Mouse (Mus musculus): ENCODE measurements around the gene Cdhr4. TPM values are rescaled to one million over a fixed set of nuclear protein-coding genes. Genes with fewer than 3 reads are reported as not detected.

Cdhr4 gene
- polyA plus RNA-seq, 1 experiment: 4.0 TPM

GRCm38 (mm10) chr9:108027867-108028266 is 35.6 kb downstream of the Cdhr4 start:
- no peaks in the 10 kb centered on the region for H3K4me1 ChIP-seq (ENCODE audit: control insufficient read depth, insufficient read depth, low read length)
- no peak overlapping the region for H3K27ac ChIP-seq (ENCODE audit: insufficient read depth, low read length)
- H3K4me3 ChIP-seq (ENCODE audit: insufficient read depth, low read length): no peak overlapping the region
- TF ChIP-seq CTCF (IDR thresholded peaks at IDR 0.05; ENCODE audit: borderline replicate concordance, insufficient read depth, low read length) (no peak), POLR2A (IDR thresholded peaks at IDR 0.05; ENCODE audit: low read depth, low read length) (no peak)

GRCm38 (mm10) chr9:108032126-108032525 is 39.8 kb downstream of the Cdhr4 start:
- Histone ChIP-seq H3K4me3 (ENCODE audit: insufficient read depth, low read length) (no peak overlapping the region), H3K4me1 (ENCODE audit: control insufficient read depth, insufficient read depth, low read length) (no peaks in the 10 kb centered on the region), H3K27ac (ENCODE audit: insufficient read depth, low read length) (no peak overlapping the region)
- TF ChIP-seq CTCF (IDR thresholded peaks at IDR 0.05; ENCODE audit: borderline replicate concordance, insufficient read depth, low read length): no peak

GRCm38 (mm10) chr9:108035331-108036156 is 43.2 kb downstream of the Cdhr4 start:
- TF ChIP-seq CTCF (IDR thresholded peaks at IDR 0.05; ENCODE audit: borderline replicate concordance, insufficient read depth, low read length): no peak
- no peak for TF ChIP-seq POLR2A (IDR thresholded peaks at IDR 0.05; ENCODE audit: low read depth, low read length)
- Histone ChIP-seq H3K4me1 (ENCODE audit: control insufficient read depth, insufficient read depth, low read length) (no peaks in the 10 kb centered on the region), H3K4me3 (ENCODE audit: insufficient read depth, low read length) (no peak overlapping the region), H3K27ac (ENCODE audit: insufficient read depth, low read length) (no peak overlapping the region)

- no peak for TF ChIP-seq CTCF (IDR thresholded peaks at IDR 0.05; ENCODE audit: borderline replicate concordance, insufficient read depth, low read length)
- TF ChIP-seq POLR2A (IDR thresholded peaks at IDR 0.05; ENCODE audit: low read depth, low read length): no peak
- Histone ChIP-seq H3K4me3 (ENCODE audit: insufficient read depth, low read length) (no peak overlapping the region), H3K27ac (ENCODE audit: insufficient read depth, low read length) (no peak overlapping the region), H3K4me1 (ENCODE audit: control insufficient read depth, insufficient read depth, low read length) (0 out of 2 replicates have a peak, but pooled peaks cover 4% of the 10 kb centered on the region)
Measured at GRCm38 (mm10) chr9:108044751-108045492, 52.6 kb downstream of the Cdhr4 start.

- H3K4me3 ChIP-seq (ENCODE audit: insufficient read depth, low read length): no peak overlapping the region
- H3K4me1 ChIP-seq (ENCODE audit: control insufficient read depth, insufficient read depth, low read length): 0 out of 2 replicates have a peak, but pooled peaks cover 4% of the 10 kb centered on the region
- no peak overlapping the region for H3K27ac ChIP-seq (ENCODE audit: insufficient read depth, low read length)
- TF ChIP-seq POLR2A (IDR thresholded peaks at IDR 0.05; ENCODE audit: low read depth, low read length) (no peak), CTCF (IDR thresholded peaks at IDR 0.05; ENCODE audit: borderline replicate concordance, insufficient read depth, low read length) (no peak)
Measured at GRCm38 (mm10) chr9:108046582-108046981, 54.3 kb downstream of the Cdhr4 start.

- Histone ChIP-seq H3K4me3 (ENCODE audit: insufficient read depth, low read length) (peak overlapping the region; percentile 30), H3K27ac (ENCODE audit: insufficient read depth, low read length) (peak overlapping the region; percentile 51), H3K4me1 (ENCODE audit: control insufficient read depth, insufficient read depth, low read length) (0 out of 2 replicates have a peak, but pooled peaks cover 4% of the 10 kb centered on the region)
- TF ChIP-seq POLR2A (IDR thresholded peaks at IDR 0.05; ENCODE audit: low read depth, low read length) (no peak), CTCF (IDR thresholded peaks at IDR 0.05; ENCODE audit: borderline replicate concordance, insufficient read depth, low read length) (no peak)
Measured at GRCm38 (mm10) chr9:108047601-108048565, 55.6 kb downstream of the Cdhr4 start.

GRCm38 (mm10) chr9:108048566-108048955 is 56.3 kb downstream of the Cdhr4 start:
- Histone ChIP-seq H3K4me3 (ENCODE audit: insufficient read depth, low read length) (peak overlapping the region; percentile 30), H3K4me1 (ENCODE audit: control insufficient read depth, insufficient read depth, low read length) (0 out of 2 replicates have a peak, but pooled peaks cover 4% of the 10 kb centered on the region), H3K27ac (ENCODE audit: insufficient read depth, low read length) (peak overlapping the region; percentile 51)
- no peak for TF ChIP-seq CTCF (IDR thresholded peaks at IDR 0.05; ENCODE audit: borderline replicate concordance, insufficient read depth, low read length)
- TF ChIP-seq POLR2A (IDR thresholded peaks at IDR 0.05; ENCODE audit: low read depth, low read length): no peak

- Histone ChIP-seq H3K4me3 (ENCODE audit: insufficient read depth, low read length) (peak within 1 kb of the TSS; percentile 72), H3K4me1 (ENCODE audit: control insufficient read depth, insufficient read depth, low read length) (0 out of 2 replicates have a peak, but pooled peaks cover 4% of the 10 kb centered on the region), H3K27ac (ENCODE audit: insufficient read depth, low read length) (peak within 1 kb of the TSS; percentile 51)
- peak; percentile 91 for TF ChIP-seq POLR2A (IDR thresholded peaks at IDR 0.05; ENCODE audit: low read depth, low read length)
- TF ChIP-seq CTCF (IDR thresholded peaks at IDR 0.05; ENCODE audit: borderline replicate concordance, insufficient read depth, low read length): no peak
Measured at GRCm38 (mm10) chr9:108049016-108049455, 56.7 kb downstream of the Cdhr4 start, which contains the start of gene Gmppb. Gmppb (plus strand) TSS chr9:108049242.

Other genes with a start within 250 kb of the Cdhr4 start
- gene Rbm5, start 221.5 kb upstream of the Cdhr4 start, polyA plus RNA-seq (2011; ENCODE audit: insufficient read length, low read depth, missing spikeins): 199 and 248 TPM in 2 replicates
- 83.3 and 87.1 TPM in 2 replicates for gene Rbm6, start 119.3 kb upstream of the Cdhr4 start, polyA plus RNA-seq (2011; ENCODE audit: insufficient read length, low read depth, missing spikeins)
- gene Mon1a, start 104.3 kb upstream of the Cdhr4 start, polyA plus RNA-seq (2011; ENCODE audit: insufficient read length, low read depth, missing spikeins): 6.4 and 8.7 TPM in 2 replicates
- gene Mst1r, start 85.6 kb upstream of the Cdhr4 start, polyA plus RNA-seq (2011; ENCODE audit: insufficient read length, low read depth, missing spikeins): 0.61 and 1.6 TPM in 2 replicates
- gene Actl11, start 64.0 kb upstream of the Cdhr4 start, polyA plus RNA-seq (2011; ENCODE audit: insufficient read length, low read depth, missing spikeins): not detected in 2 replicates
- not detected in 2 replicates for gene Camkv, start 56.8 kb upstream of the Cdhr4 start, polyA plus RNA-seq (2011; ENCODE audit: insufficient read length, low read depth, missing spikeins)
- 11.1 and 13.5 TPM in 2 replicates for gene Traip, start 42.4 kb upstream of the Cdhr4 start, polyA plus RNA-seq (2011; ENCODE audit: insufficient read length, low read depth, missing spikeins)
- 18.8 and 27.3 TPM in 2 replicates for gene Uba7, start 17.0 kb upstream of the Cdhr4 start, polyA plus RNA-seq (2011; ENCODE audit: insufficient read length, low read depth, missing spikeins)
- gene Gm20661, start 9.4 kb upstream of the Cdhr4 start, polyA plus RNA-seq (2011; ENCODE audit: insufficient read length, low read depth, missing spikeins): 0.75 and 1.2 TPM in 2 replicates
- gene Inka1, start 6.6 kb upstream of the Cdhr4 start, polyA plus RNA-seq (2011; ENCODE audit: insufficient read length, low read depth, missing spikeins): 15.0 and 21.0 TPM in 2 replicates
- not detected in 2 replicates for gene Gm20662, start 3.9 kb downstream of the Cdhr4 start, polyA plus RNA-seq (2011; ENCODE audit: insufficient read length, low read depth, missing spikeins)
- gene Ip6k1, start 10.0 kb downstream of the Cdhr4 start, polyA plus RNA-seq (2011; ENCODE audit: insufficient read length, low read depth, missing spikeins): 54.9 and 57.9 TPM in 2 replicates
- gene Gmppb, start 56.7 kb downstream of the Cdhr4 start, polyA plus RNA-seq (2011; ENCODE audit: insufficient read length, low read depth, missing spikeins): 32.3 and 33.5 TPM in 2 replicates
- gene Amigo3, start 60.7 kb downstream of the Cdhr4 start, polyA plus RNA-seq (2011; ENCODE audit: insufficient read length, low read depth, missing spikeins): 3.0 and 3.4 TPM in 2 replicates
- not detected in 2 replicates for gene Mst1, start 87.9 kb downstream of the Cdhr4 start, polyA plus RNA-seq (2011; ENCODE audit: insufficient read length, low read depth, missing spikeins)
- gene Rnf123, start 90.8 kb downstream of the Cdhr4 start, polyA plus RNA-seq (2011; ENCODE audit: insufficient read length, low read depth, missing spikeins): 26.4 and 31.4 TPM in 2 replicates
- 53.4 and 63.9 TPM in 2 replicates for gene Apeh, start 102.1 kb downstream of the Cdhr4 start, polyA plus RNA-seq (2011; ENCODE audit: insufficient read length, low read depth, missing spikeins)
- 0.08 and 0.25 TPM in 2 replicates for gene Bsn, start 197.9 kb downstream of the Cdhr4 start, polyA plus RNA-seq (2011; ENCODE audit: insufficient read length, low read depth, missing spikeins)

Measured in embryonic fibroblast, embryonic 13.5 days (primary cell).